Mouse (Mus musculus) mesoderm, embryonic 11.5 days (tissue): ENCODE data around the gene Hnrnpul1.
A peak's percentile ranks its signal among the peaks of the same experiment; 100 is the strongest.
"Not testable (repeated sequence)": the region's sequence is repeated elsewhere in the genome, so short reads cannot be mapped to it uniquely, and the experiment has no call there.

Source experiments
- DNase-seq: peaks from one replicate; pipeline ENCODE4 v3.0.0-alpha.2; 2012; ENCODE audit warnings: low read depth, low spot score

Gene Hnrnpul1

DNA sequence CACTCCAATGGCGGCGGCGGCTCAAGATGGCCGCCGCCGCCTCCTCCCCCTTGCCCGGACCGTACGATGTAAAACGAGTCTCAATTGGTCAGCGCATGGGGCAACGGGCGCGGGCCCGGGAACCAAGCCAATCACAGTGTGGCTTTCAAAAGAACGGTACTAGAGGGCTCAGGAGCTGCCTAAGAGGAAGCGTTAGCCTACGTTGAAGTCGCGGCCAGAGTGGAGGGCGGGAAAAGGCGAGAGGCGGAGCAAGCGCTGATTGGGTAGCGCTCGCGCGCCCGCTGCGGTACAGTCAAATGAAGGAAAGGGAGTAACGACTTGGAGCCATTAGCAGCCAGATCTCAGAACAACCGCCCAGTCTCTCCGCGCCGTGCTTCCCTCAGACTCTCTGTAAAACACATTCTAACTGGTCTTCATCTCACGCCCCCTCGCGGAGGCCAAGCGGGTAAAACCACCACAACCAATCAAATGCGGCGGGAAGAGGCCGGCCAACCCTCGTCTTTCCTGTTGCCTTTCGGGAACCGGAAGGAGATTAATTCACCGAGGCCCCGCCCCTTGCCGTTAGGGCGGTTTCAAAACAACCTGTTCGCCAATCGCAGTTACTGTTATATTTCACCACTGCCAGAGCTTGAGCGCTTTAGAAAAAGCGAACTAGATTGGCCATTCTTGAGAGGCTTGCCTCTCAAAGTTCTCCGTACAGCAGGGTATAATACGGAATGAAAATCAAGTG lies at the start of gene Hnrnpul1:
Gene Hnrnpul1, minus strand, starts transcription at position 20 of the 730 bp plus-strand sequence.
- DNase-seq, result peak; percentile 98

DNA sequence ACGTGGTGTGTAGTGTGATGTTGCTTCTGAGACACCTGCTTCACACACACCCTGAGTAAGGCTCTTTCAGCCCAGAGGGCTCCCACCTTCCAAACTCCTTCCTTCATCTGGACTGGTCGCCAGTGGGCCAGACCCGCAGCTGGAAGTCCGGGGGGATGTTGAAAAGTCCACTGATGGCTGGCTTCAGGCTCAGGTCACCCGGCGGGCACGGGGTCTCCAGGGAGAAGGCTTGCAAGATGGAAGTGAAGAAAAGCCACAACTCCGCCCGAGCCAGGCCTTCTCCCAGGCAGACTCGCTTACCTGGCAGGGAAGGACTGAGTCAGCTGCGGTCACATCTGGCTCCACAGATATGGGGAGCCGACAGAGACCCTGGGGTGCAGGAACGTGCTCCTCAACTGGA lies 48.9 kb upstream of the Hnrnpul1 start:
- DNase-seq, result no peak

- peak; percentile 74 for DNase-seq
These were observed 47.9 kb upstream of the Hnrnpul1 start for GRCm38 (mm10) chr7:25802241-25803125.

GRCm38 (mm10) chr7:25801031-25801430 lies 46.5 kb upstream of the Hnrnpul1 start:
- DNase-seq, result no peak

GRCm38 (mm10) chr7:25799369-25799768 lies 44.8 kb upstream of the Hnrnpul1 start:
- no peak for DNase-seq

DNA sequence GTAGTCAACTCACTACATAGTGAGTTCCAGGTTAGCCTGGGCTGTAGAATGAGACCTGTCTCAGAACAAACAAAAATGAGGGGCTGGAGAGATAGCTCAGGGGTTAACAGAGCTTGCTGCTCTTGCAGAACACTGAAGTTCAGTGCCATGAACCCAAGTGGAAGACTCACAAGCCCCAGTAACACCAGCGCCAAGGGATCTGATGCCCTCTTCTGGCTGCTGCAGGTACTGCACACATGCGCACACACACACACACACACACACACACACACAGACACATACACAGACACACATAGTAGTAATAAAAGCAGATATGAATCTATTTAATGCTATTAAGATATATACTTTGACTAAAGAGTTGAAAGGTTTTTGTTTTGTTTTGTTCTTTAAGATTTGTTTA lies 44.0 kb upstream of the Hnrnpul1 start:
- DNase-seq, result no peak

- no peak for DNase-seq
These were observed 40.2 kb upstream of the Hnrnpul1 start for GRCm38 (mm10) chr7:25794775-25795174.

DNA sequence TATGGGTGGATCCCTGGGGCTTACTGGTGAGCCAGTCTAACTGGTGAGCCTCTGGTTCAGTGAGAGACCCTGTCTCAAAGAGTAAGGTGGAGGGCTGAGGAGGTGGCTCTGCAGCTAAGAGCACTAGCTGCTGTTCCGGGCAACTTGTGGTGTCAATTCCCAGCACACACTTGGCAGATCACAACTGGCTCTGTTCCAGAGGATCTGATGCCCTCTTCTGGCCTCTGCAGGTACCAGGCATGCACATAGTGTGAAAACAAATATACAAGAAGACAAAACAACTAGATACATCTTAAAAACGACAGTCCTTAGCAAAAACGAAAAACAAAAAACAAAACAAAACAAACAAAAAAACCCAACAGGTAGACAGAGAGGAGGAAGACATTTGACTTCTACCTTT lies 39.1 kb upstream of the Hnrnpul1 start:
- DNase-seq, result no peak

DNA sequence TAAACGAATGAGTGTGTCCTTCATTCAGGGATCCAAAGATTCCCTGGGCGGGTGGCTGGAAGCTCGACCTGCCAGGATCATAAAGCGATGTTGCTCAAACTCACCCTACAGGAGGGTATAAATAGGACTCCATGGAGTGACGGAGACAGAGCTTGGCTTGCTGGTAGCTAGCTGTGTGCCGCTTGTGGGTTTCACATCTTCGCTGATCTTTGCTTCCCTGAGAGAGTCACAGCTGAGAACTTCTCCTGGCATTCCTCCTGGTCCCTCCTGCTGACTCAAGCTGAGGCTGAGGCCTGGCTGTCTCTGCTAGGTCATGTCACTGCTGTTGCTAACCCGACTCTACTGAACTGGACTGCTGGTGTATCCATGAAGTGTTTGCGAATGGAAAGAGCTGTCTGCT lies 38.4 kb upstream of the Hnrnpul1 start:
- not testable (repeated sequence) for DNase-seq

GRCm38 (mm10) chr7:25790615-25791014 lies 36.1 kb upstream of the Hnrnpul1 start:
- DNase-seq, result no peak

DNA sequence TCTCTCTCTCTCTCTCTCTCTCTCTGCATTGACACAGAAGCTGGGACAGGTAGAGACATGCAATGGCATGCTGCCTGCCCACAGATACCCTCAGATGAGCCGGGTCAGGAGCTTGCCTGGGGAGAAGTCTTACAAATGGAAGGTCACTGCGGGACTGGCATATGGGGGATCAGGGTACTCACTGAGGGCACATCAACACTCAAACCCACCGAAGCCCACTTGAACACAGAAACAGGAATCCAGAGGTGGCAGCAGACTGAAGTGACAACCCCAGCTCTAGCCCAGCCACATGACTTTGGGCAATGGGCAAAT lies 34.5 kb upstream of the Hnrnpul1 start:
- no peak for DNase-seq

- peak; percentile 66 for DNase-seq
These were observed 33.9 kb upstream of the Hnrnpul1 start, which contains the start of gene Axl for GRCm38 (mm10) chr7:25788220-25789128. Axl (minus strand) TSS chr7:25788705.

DNA sequence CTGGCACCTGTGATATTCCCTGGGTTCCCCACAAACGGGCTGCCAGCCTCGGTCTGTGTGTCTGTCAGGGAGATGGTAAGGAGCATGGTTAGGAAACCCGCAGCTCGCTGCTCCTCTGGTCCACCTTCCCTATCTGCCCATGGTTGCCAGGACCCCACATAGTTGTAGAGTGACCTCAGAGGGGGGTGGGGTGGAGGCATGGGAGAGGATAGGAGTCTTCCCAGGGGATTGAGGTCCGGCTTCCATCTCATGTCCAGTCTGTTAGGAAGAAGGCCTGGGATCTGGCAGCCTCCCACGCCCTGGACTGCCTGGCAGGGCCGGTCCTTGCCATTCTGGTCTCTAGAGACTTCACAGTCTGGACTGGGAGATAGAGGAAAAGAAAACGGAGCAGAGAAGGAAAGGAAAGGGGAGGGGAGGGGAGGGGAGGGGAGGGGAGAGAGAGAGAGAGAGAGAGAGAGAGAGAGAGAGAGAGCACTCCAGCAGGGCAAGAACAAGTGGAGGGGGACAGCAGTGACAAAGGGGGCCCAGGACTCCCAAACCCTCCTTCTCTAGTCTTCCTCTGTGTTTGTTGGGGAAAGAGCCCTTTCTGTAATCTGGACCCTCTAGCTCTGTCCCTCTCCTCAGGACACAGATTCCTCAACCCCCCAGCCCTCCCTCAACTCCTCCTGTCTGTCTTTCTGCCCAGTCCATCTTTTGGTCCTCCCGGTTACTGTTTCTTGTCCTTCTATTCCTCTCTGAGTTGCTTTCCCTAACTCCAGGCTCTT lies 33.1 kb upstream of the Hnrnpul1 start:
- no peak for DNase-seq

- DNase-seq, result no peak
These were observed 32.4 kb upstream of the Hnrnpul1 start for GRCm38 (mm10) chr7:25786974-25787373.

DNA sequence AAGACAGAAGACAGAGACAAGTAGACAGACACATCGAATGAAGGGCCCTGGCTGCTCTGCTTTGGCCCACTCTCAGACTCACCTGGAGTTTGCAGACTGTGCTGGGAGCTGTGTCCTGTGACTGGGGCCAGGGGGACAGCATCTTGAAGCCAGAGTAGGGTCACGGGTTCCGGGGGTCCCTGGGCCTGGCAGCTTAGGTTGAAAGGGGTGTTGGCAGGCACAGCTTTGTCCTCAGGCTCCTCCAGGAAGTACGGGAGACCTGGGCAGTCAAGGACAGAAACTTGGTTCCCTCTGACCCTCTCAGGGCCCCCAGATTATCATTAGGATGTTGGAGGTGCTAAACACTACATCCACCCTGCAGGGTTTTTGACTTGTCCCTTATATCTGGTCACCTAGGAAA lies 31.2 kb upstream of the Hnrnpul1 start:
- no peak for DNase-seq

DNA sequence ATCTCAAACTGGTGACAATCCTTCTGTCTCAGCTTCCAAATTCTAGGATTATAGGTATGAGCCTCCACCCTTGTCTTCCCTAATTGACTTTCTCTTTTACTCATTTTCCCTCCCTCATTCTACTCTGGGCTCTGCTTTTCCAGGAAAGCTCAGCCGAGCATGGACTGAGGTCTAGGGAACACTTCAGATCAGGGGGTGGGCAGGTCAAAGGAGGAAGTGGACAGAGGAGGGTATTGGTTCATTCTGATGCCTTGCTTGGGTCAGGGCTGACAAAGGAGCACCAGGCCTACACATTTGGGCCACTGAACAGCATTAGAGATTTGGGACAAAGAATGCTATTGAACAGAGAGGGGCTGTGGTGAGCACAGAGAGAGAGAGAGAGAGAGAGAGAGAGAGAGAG lies 30.3 kb upstream of the Hnrnpul1 start:
- no peak for DNase-seq

DNA sequence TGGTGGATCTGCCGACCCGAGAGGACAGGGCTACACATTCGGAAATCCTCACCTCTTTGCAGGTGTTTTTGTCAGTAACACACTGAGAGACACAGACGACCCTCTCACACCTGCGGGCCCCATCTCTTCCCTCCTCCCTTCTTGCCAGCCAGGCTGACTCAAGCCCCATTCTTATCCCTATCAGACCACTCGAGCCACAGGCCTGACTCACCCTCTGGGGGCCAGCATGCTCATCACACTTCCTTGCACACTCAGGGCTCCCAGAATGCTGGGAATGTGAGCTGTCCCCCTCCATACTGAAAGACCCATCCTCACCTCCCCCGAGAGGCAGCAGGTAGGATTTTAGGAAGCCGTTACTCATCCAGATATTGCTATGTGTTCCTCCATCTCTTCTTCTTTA lies 29.2 kb upstream of the Hnrnpul1 start:
- no peak for DNase-seq

DNA sequence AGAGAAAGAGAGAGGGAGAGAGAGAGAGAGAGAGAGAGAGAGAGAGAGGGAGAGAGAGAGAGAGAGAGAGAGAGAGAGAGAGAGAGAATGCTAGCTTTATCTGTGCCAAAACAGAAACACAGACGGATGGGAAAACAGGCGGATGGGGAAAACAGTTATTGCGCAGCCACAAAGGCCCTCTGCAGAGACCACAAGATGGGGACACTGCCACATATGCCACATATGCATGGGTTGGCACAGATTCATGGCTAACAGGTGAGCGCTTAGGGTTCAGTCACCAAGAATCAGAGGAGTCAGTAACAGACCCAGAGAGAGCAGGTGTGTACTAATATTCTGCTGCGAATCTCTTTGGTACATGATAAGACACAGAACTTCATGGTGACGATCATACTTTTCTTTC lies 28.2 kb upstream of the Hnrnpul1 start:
- no peak for DNase-seq

DNA sequence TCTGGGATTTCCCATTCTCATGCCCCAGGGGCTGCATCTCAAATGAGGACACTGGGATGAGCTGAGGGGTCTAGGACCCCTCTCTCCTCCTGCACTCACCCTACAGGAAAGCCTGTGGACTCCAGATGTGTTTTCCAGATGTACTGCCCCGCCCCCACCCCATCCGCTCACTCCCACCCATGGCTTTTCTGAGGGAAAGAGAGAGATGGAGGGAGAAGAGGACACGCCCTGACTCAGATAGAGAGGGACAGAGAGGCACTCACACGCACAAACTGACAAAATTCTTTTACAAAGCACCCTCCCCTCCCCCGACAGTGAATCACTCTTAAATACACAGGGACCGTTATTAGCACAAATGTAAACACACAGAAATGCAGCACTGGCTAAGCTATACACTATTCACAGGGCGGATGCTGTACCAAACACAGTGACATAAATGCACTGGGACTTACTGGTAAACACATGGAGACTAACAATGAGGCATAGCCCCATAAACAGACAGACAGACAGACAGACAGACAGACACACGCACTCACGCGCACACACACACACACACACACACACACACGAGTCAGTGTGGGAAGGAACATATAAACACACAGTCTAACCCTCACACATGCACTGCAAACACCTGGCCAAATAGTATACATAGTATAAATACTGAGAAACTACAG lies 27.5 kb upstream of the Hnrnpul1 start:
- DNase-seq, result peak; percentile 52

- DNase-seq, result peak; percentile 28
These were observed 26.9 kb upstream of the Hnrnpul1 start for GRCm38 (mm10) chr7:25781321-25781936.
